Mouse (Mus musculus) right cerebral cortex, postnatal 14 days (tissue): Measurements from ENCODE around the gene Efna5.

Source experiments
- DNase-seq: peaks from one replicate; pipeline ENCODE4 v3.0.0; 2022

The Efna5 gene

DNA sequence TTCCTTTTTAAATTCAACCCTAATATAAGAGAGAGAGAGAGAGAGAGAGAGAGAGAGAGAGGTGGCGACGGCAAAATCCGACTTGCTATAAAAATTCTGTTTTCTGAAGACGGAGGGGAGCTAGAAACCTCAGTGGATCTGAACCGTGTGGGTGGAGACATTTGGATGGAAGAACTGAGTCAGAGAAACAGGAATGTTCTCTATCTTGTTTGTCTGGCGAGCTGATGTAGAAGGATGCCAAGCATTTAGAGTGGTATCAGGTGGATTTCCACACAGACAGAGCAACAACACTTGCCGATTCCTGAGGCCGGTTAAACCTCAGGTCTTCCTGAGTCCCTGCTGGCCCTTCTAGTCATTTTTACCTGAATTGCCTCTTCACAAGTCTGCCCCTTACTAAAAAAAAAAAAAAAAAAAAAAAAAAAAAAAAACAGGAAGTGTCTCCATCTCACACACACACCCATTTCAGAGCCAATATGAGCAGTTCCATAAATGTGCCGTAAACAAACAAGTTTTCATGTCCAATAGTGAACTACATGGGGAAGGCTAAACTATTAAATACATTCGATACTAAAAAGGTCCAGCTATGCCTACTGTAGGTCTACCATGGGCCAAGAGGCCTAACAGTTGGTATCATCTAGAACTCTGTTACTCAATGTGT lies 231.7 kb downstream of the Efna5 start:
- no peak for DNase-seq

GRCm38 (mm10) chr17:62646836-62647235 lies 234.3 kb downstream of the Efna5 start:
- no peak for DNase-seq

DNA sequence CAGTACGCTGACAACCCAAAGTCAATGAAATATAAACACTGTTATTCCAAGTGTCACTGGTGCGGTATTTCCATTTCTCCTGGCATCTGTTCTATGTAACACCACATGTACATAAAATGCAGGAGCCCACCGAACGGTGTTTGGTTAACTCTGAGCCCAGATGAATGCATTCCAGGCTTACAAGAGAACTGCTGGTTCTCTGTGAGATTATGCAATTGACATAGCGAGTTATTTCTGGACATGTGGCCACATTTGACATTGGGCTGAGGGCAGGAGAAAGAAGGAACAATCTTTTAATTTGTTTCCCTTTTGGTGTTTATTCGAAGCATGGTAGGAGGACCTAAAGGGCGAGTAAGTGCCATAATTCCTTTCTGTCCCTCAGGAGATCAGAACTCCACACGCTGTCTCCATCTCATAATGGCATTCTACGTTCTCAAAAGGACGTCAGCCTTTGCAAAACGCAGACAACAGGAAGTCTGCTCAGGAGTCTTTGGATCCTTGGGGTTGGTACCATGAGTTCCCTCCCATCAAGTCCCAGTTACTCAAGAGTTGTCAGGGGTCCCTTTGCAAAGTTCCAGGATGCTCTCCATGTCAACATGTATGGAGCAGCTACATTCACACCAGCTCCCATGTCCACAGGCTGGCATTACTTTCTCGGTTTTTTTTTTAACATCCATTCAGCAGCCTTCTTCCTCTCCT lies 238.5 kb downstream of the Efna5 start:
- no peak for DNase-seq

GRCm38 (mm10) chr17:62640654-62641053 lies 240.5 kb downstream of the Efna5 start:
- no peak for DNase-seq

DNA sequence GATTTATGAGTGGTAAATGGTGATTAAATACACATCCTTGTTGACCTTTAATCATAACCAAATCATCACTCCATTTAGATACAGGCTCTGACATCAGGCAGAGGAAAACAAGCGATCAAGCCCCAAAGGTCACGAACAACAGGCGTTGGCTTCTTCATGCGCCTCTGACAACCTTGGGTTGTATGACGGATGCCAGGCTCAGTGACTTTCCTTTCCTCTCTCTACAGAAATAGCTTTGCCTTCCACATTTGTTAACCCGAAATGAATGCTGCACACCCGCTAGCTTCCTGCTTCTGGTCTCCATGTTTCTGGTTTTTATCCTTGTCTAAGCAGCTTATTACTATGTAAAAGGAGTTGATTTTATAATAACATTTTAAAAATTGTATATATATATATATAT lies 244.2 kb downstream of the Efna5 start:
- DNase-seq, result no peak

- no peak for DNase-seq
Measured at GRCm38 (mm10) chr17:62634937-62635336, 246.2 kb downstream of the Efna5 start.

GRCm38 (mm10) chr17:62628474-62628873 lies 252.6 kb downstream of the Efna5 start:
- no peak for DNase-seq

- DNase-seq, result no peak
Measured at GRCm38 (mm10) chr17:62627508-62627907, 253.6 kb downstream of the Efna5 start.

DNA sequence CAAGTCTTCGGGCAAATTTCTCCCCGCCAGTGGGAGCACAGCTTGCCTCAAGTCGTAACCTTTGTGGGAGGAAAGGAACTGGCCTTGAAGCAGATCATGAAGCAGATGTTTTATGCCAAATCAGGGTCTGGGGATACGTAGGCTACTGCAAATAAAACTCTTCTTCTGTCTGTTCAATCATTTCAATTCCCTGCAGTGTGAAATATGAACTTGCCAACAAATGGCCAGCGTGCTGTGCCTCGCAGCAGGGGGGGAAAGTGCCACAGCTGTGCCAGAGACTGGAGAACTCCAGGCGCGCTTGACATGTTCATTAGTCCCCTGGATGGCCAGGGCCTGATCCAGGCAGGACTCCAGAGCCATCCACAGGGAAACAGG lies 255.5 kb downstream of the Efna5 start:
- no peak for DNase-seq

DNA sequence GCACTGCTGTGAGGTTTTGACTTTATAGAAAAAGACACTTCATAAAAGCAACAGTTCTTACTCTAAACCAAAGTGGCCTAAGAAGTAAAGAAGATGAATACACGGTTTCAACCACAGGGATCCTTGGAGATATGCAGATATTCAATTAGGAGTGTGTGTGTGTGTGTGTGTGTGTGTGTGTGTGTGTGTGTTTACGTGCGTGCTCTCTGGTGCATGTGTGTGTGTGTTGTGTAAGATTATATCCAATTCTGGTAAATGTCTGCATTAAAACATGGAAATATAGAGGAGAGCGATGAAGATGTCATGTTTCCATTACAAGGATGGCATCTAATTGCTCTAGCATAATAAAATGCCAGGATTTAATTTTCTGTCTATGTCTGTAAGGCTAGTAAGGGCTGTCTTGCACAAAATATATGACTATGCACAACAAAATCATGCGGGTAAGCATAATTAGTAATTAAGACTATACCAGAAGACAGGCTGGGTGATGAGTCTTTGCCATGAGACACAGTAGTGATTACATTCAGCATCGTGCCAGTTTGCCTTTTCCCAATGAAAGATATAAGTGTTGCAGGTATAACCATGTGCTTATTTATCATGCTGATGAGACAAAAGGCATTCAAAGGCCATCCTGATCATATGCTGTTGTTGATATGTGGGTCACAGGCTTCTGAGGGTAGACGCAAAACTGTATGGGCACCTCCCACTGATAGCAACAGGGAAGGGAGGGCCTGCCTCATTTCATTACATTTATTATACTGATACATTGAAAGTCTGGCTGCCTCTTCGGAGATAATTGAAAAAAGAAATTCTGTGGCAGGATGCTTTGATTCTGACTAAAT lies 256.1 kb downstream of the Efna5 start:
- DNase-seq, result no peak

GRCm38 (mm10) chr17:62623224-62623623 lies 257.9 kb downstream of the Efna5 start:
- no peak for DNase-seq

DNA sequence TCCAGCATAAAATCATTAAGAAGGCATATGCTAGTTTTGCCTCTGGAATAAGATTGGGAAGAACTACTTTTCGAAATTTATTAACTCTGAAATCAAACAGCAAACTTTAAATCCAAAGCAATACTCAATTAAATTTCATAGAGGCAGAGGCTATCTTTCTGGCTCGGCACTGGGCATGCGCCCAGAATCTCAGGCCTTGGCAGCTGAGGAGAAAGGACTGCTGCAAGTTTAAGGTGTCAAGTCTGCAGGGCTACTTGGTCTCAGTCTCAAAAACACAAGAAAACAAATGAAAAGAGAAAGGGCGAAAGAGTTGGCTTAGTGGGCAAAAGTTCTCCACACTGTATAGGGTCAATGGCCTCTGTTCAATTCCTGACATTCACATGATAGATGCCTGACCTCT lies 258.6 kb downstream of the Efna5 start:
- no peak for DNase-seq

DNA sequence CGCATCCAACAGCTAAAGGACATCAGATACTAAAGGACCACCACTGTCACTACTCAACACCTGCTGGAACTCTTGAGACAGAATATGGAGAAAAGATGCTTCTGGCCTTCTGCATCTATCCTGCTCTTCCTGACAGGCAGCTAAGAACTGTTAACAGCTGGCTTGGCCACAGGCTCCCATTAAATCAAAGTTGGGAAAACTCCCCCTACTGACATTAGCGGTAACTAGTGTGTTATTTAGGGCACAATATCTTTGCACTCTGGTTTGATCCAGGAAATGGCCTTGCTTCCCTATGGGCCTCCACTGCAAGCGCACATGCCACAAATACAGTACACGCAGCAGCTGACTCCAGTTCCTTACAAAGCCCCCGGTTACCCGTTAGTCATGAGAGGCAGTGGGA lies 266.0 kb downstream of the Efna5 start:
- no peak for DNase-seq

GRCm38 (mm10) chr17:62614708-62615107 lies 266.4 kb downstream of the Efna5 start:
- DNase-seq, result no peak

DNA sequence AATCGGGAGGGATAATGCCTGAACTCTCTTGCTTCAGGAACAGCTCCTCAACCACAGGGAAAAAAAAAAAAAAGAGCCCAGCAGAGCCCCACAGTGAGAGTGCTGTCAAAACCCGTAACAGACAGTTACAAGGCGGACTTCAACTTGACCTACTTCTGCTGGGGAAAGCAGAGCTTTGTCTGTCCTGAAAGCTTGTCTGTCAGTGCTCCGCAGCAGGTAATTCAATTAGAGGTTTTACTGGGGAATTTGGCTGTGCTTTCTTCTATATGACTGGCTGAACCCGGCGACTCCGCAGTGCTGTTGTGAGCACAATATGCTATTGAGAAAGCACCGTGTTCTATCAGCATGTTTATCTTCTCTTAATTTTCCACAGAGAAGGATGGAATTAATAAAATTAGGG lies 266.9 kb downstream of the Efna5 start:
- DNase-seq, result no peak

GRCm38 (mm10) chr17:62613232-62613631 lies 267.9 kb downstream of the Efna5 start:
- DNase-seq, result no peak

DNA sequence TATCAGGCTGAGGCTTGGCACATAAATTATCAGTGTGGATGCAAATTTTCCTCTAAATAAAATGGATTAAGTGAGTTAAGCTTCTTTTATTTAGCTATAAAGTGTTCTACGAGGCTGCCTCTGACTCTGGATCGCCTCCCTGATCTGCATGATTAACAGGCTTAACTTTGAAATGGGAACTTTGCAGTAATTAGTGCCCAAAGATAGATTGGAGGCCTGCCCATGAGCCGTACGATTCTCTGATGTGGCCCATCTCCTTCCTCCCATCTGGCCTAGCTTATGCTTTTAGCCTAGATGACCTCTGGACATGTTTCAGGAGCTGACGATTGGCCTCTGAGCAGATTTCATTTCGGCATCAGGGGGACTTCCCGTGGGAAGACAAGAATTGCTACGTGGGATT lies 273.0 kb downstream of the Efna5 start:
- no peak for DNase-seq

DNA sequence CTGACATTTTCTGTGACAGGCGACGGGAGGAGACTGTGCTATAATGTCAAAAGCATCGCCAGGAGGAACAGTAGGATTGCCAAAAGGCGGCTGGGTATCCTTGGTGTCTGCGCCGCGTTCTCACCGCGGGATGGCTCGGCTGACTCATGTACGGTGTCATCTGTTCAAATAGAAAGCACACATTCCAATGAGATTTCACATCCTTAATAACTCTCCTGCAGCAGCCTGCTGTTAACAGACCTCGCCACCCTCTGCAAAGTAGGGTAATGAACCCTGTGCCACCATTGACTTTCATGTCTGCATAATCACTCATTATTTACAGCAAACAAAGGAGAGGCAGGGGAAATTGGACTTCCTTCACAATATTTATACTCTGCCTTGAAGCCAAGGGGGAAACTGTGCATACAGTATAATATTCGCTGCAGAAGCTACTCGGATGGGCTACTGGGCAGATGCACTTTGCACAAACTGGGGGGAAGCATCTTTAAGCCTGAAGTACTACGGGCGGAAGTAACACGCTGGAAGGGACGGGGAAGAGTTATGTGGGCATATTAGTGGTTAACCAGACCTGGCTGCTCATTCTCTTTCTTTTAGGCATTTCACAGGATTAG lies 273.7 kb downstream of the Efna5 start:
- DNase-seq, result no peak

DNA sequence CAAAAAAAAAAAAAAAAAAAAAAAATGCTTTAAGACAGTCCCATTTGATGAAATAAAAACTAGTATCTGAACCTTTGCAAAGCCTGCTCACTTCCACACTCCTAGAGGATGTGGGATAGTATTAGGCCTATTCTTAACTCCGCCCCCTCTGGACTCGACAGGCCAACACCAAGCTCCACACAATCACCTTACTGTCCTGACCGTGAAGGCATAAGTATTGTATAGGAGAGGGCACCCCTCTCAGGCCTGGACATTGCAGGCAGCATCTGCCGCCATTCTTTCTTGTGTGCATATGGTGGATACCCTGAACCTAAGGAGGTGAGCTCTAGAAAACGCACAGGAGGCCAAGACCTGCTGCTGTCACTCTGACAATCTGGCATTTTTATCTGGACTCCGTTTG lies 274.4 kb downstream of the Efna5 start:
- DNase-seq, result no peak

DNA sequence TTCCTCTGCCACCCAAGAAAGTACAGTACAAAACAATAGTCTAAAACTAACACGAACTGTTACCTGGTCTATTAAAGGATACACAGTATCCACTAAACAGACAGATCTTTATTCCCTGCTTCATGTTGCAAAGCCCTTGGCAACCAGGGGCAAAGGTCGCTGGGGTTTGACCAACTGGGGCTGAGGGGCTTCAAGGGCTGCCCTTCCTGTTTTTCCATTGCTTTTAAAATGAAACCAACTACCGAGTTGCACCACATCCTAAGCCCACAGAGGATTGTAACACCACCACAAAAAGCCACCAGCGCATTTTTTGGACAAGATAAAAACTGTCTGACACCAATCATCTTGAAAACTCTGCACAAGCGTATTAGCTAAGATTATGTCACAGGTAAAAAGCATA lies 276.8 kb downstream of the Efna5 start:
- no peak for DNase-seq

DNA sequence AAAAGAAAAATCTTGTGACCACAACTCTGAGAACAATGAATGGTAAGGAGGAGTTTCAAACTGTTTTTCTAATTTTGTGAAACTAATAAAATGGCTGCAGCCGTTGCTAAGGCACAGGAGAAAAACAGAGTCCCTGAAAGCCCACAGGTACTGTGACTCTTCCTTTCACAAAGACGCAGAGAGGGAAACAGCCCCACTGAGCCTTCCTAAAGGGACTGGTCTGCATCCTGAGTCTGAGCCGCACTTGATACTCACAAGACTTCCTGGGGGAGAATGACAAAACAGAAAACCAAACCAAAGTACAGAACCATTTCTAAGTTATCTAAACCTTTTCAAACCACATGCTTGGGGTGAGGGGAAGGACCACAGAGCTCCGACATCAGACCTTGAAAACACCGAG lies 277.5 kb downstream of the Efna5 start:
- no peak for DNase-seq

- no peak for DNase-seq
Measured at GRCm38 (mm10) chr17:62598716-62599490, 282.2 kb downstream of the Efna5 start.
